ENCODE assay signal across 19 mouse cellular contexts in genomic region chr12:27513253-27513652, GRCm38 (mm10).
"Had no signal": no experiment of that assay in that cellular context is flagged by ENCODE, and none has a peak within 500 bp of the region (broad histone marks: within the 10 kb centered on the region; RNA-seq: fewer than 3 reads in every experiment).

No protein-coding gene starts in this region.

- H3K4me3 ChIP-seq: midbrain, embryonic 10.5 days; midbrain, embryonic 12.5 days; myocyte; neural tube, embryonic 13.5 days; neural tube, embryonic 15.5 days; stomach, embryonic 15.5 days had no signal

- DNase-seq: lung, adult 18-20 months; lung, embryonic 14.5 days; lung, postnatal 10 days; lung, postnatal 4 days; midbrain, embryonic 14.5 days; retina, postnatal 1 day; right cerebral cortex, adult 18-20 months; right cerebral cortex, postnatal 25 days; thymus, adult 2 months; thymus, postnatal 25 days; thymus, postnatal 4 days had no signal

- H3K27me3 ChIP-seq: midbrain, embryonic 12.5 days; neural tube, embryonic 13.5 days; neural tube, embryonic 15.5 days; stomach, embryonic 15.5 days had no signal

- H3K27ac ChIP-seq: midbrain, embryonic 10.5 days; midbrain, embryonic 12.5 days; neural tube, embryonic 13.5 days; neural tube, embryonic 15.5 days; stomach, embryonic 15.5 days; stomach, postnatal 0 days had no signal

- H3K4me2 ChIP-seq: lung, embryonic 14.5 days; midbrain, embryonic 12.5 days; neural tube, embryonic 13.5 days; neural tube, embryonic 15.5 days; stomach, embryonic 15.5 days had no signal

- H3K9ac ChIP-seq: lung, embryonic 14.5 days; midbrain, embryonic 12.5 days; neural tube, embryonic 13.5 days; neural tube, embryonic 15.5 days; stomach, embryonic 15.5 days had no signal

- H3K4me1 ChIP-seq: midbrain, embryonic 10.5 days; midbrain, embryonic 12.5 days; neural tube, embryonic 13.5 days; neural tube, embryonic 15.5 days; stomach, embryonic 15.5 days had no signal

- ATAC-seq: midbrain, embryonic 16.5 days had no signal

- H3K36me3 ChIP-seq: midbrain, embryonic 10.5 days; midbrain, embryonic 12.5 days; neural tube, embryonic 13.5 days; neural tube, embryonic 15.5 days; stomach, embryonic 15.5 days had no signal

- H3K9me3 ChIP-seq: midbrain, embryonic 10.5 days; midbrain, embryonic 12.5 days; neural tube, embryonic 13.5 days; neural tube, embryonic 15.5 days; stomach, embryonic 15.5 days had no signal
